Mouse (Mus musculus): ENCODE data around the gene Nt5c1a. TPM values are rescaled to one million over a fixed set of nuclear protein-coding genes. Genes with fewer than 3 reads are reported as not detected.
"Not testable (repeated sequence)": the region's sequence is repeated elsewhere in the genome, so short reads cannot be mapped to it uniquely, and the experiment has no call there.

Gene Nt5c1a
- polyA plus RNA-seq, 1 experiment, result 1.3 TPM

GRCm38 (mm10) chr4:123160571-123160970 is 40.7 kb upstream of the Nt5c1a start:
- DNase-seq, result no peak
- Histone ChIP-seq H3K4me1 (replicated peaks; ENCODE audit: control insufficient read depth, insufficient read depth, low read length) (no peaks in the 10 kb centered on the region), H3K27me3 (ENCODE audit: control insufficient read depth, insufficient read depth, low read length) (no peaks in the 10 kb centered on the region), H3K27ac (ENCODE audit: control insufficient read depth, insufficient read depth, low read length) (no peak overlapping the region), H3K4me3 (ENCODE audit: control insufficient read depth, insufficient read depth, low read length) (no peak overlapping the region), H3K36me3 (ENCODE audit: control insufficient read depth, insufficient read depth, low read length) (no peaks in the 10 kb centered on the region)
- WGBS, result 85% methylated on average over 6 of the region's 6 CpGs
- TF ChIP-seq POLR2A (IDR thresholded peaks at IDR 0.05; ENCODE audit: control insufficient read depth, extremely low read depth, insufficient read depth, low read length, poor library complexity), result no peak
- no peak for TF ChIP-seq CTCF (IDR thresholded peaks at IDR 0.05; ENCODE audit: borderline replicate concordance, control insufficient read depth, extremely low read depth, insufficient read depth, low read length, poor library complexity)

GRCm38 (mm10) chr4:123161251-123161650 is 40.1 kb upstream of the Nt5c1a start:
- H3K4me3 ChIP-seq (ENCODE audit: control insufficient read depth, insufficient read depth, low read length); H3K27ac ChIP-seq (ENCODE audit: control insufficient read depth, insufficient read depth, low read length); H3K27me3 ChIP-seq (ENCODE audit: control insufficient read depth, insufficient read depth, low read length); DNase-seq; H3K4me1 ChIP-seq (replicated peaks; ENCODE audit: control insufficient read depth, insufficient read depth, low read length); H3K36me3 ChIP-seq (ENCODE audit: control insufficient read depth, insufficient read depth, low read length): not testable (repeated sequence)
- WGBS, result 92% methylated on average over 3 of the region's 3 CpGs

- no peak overlapping the region for H3K27ac ChIP-seq (ENCODE audit: control insufficient read depth, insufficient read depth, low read length)
- WGBS, result 15% methylated on average over 15 of the region's 15 CpGs
- DNase-seq, result no peak
- H3K4me3 ChIP-seq (ENCODE audit: control insufficient read depth, insufficient read depth, low read length), result no peak overlapping the region
- H3K36me3 ChIP-seq (ENCODE audit: control insufficient read depth, insufficient read depth, low read length), result no peaks in the 10 kb centered on the region
- no peak for TF ChIP-seq POLR2A (IDR thresholded peaks at IDR 0.05; ENCODE audit: control insufficient read depth, extremely low read depth, insufficient read depth, low read length, poor library complexity)
- TF ChIP-seq CTCF (IDR thresholded peaks at IDR 0.05; ENCODE audit: borderline replicate concordance, control insufficient read depth, extremely low read depth, insufficient read depth, low read length, poor library complexity), result no peak
- H3K27me3 ChIP-seq (ENCODE audit: control insufficient read depth, insufficient read depth, low read length), result no peaks in the 10 kb centered on the region
- no peaks in the 10 kb centered on the region for H3K4me1 ChIP-seq (replicated peaks; ENCODE audit: control insufficient read depth, insufficient read depth, low read length)
These were observed 38.9 kb upstream of the Nt5c1a start for GRCm38 (mm10) chr4:123162305-123162917.

GRCm38 (mm10) chr4:123164157-123164556 is 37.1 kb upstream of the Nt5c1a start:
- no peaks in the 10 kb centered on the region for H3K27me3 ChIP-seq (ENCODE audit: control insufficient read depth, insufficient read depth, low read length)
- no peak for TF ChIP-seq POLR2A (IDR thresholded peaks at IDR 0.05; ENCODE audit: control insufficient read depth, extremely low read depth, insufficient read depth, low read length, poor library complexity)
- TF ChIP-seq CTCF (IDR thresholded peaks at IDR 0.05; ENCODE audit: borderline replicate concordance, control insufficient read depth, extremely low read depth, insufficient read depth, low read length, poor library complexity), result no peak
- 95% methylated on average over 15 of the region's 15 CpGs for WGBS

GRCm38 (mm10) chr4:123171811-123172210 is 29.5 kb upstream of the Nt5c1a start:
- no peak for TF ChIP-seq CTCF (IDR thresholded peaks at IDR 0.05; ENCODE audit: borderline replicate concordance, control insufficient read depth, extremely low read depth, insufficient read depth, low read length, poor library complexity)
- no peak for TF ChIP-seq POLR2A (IDR thresholded peaks at IDR 0.05; ENCODE audit: control insufficient read depth, extremely low read depth, insufficient read depth, low read length, poor library complexity)
- DNase-seq, result no peak
- Histone ChIP-seq H3K27me3 (ENCODE audit: control insufficient read depth, insufficient read depth, low read length) (no peaks in the 10 kb centered on the region), H3K36me3 (ENCODE audit: control insufficient read depth, insufficient read depth, low read length) (no peaks in the 10 kb centered on the region), H3K4me1 (replicated peaks; ENCODE audit: control insufficient read depth, insufficient read depth, low read length) (no peaks in the 10 kb centered on the region), H3K27ac (ENCODE audit: control insufficient read depth, insufficient read depth, low read length) (no peak overlapping the region), H3K4me3 (ENCODE audit: control insufficient read depth, insufficient read depth, low read length) (no peak overlapping the region)

More at GRCm38 (mm10) chr4:123164157-123164556, 37.1 kb upstream of the Nt5c1a start:
- H3K36me3 ChIP-seq (ENCODE audit: control insufficient read depth, insufficient read depth, low read length), result no peaks in the 10 kb centered on the region
- H3K4me1 ChIP-seq (replicated peaks; ENCODE audit: control insufficient read depth, insufficient read depth, low read length), result no peaks in the 10 kb centered on the region
- DNase-seq, result no peak
- H3K27ac ChIP-seq (ENCODE audit: control insufficient read depth, insufficient read depth, low read length), result no peak overlapping the region
- no peak overlapping the region for H3K4me3 ChIP-seq (ENCODE audit: control insufficient read depth, insufficient read depth, low read length)

GRCm38 (mm10) chr4:123182328-123183238 is 18.7 kb upstream of the Nt5c1a start, which contains the start of gene Hpcal4:
Gene Hpcal4, plus strand, starts transcription at chr4:123183227.
- WGBS, result 5% methylated on average over 44 of the region's 44 CpGs
- no peak for DNase-seq
- H3K4me3 ChIP-seq (ENCODE audit: control insufficient read depth, insufficient read depth, low read length), result peak within 1 kb of the TSS; percentile 12; the same call in 1 of the 2 replicates

More at GRCm38 (mm10) chr4:123182328-123183238, 18.7 kb upstream of the Nt5c1a start, which contains the start of gene Hpcal4:
- no peaks in the 10 kb centered on the region for H3K36me3 ChIP-seq (ENCODE audit: control insufficient read depth, insufficient read depth, low read length)
- peaks cover 5% of the 10 kb centered on the region; the same call in 1 of the 2 replicates for H3K4me1 ChIP-seq (replicated peaks; ENCODE audit: control insufficient read depth, insufficient read depth, low read length)
- TF ChIP-seq CTCF (IDR thresholded peaks at IDR 0.05; ENCODE audit: borderline replicate concordance, control insufficient read depth, extremely low read depth, insufficient read depth, low read length, poor library complexity), result no peak
- TF ChIP-seq POLR2A (IDR thresholded peaks at IDR 0.05; ENCODE audit: control insufficient read depth, extremely low read depth, insufficient read depth, low read length, poor library complexity), result no peak
- no peak within 1 kb of the TSS for H3K27ac ChIP-seq (ENCODE audit: control insufficient read depth, insufficient read depth, low read length)
- H3K27me3 ChIP-seq (ENCODE audit: control insufficient read depth, insufficient read depth, low read length), result peaks cover 13% of the 10 kb centered on the region
